Mouse (Mus musculus): ENCODE measurements around the gene Sap30. TPM values are rescaled to one million over a fixed set of nuclear protein-coding genes. Genes with fewer than 3 reads are reported as not detected.
"Not testable (repeated sequence)": the region's sequence is repeated elsewhere in the genome, so short reads cannot be mapped to it uniquely, and the experiment has no call there.

Gene Sap30
- total RNA-seq, 2 experiments from 2014 or later, result 8.9 to 12.0 TPM

DNA sequence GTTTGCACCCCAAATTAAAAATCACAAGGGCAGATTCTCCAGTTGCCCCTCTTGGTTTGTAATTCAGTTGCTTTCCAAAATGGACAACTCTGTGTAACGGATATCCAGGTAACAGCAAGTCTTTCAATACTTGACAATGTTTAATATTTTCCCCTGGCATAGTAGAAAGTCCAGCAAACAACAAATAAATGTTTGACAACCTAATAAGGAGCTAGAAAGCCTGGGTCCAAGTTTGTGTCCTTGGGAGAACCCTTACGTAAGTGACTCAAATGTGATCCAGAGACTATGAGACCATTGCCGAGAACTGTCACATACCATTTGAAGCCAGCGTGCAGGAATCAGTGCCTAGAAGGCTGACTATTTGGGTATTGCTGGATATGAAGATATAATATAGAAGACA, 35.8 kb downstream of the Sap30 start:
- intact Hi-C loops (cut with DNase I), result no loop called here
- DNase-seq (ENCODE audit: low spot score in 2 of 2), result no peak

DNA sequence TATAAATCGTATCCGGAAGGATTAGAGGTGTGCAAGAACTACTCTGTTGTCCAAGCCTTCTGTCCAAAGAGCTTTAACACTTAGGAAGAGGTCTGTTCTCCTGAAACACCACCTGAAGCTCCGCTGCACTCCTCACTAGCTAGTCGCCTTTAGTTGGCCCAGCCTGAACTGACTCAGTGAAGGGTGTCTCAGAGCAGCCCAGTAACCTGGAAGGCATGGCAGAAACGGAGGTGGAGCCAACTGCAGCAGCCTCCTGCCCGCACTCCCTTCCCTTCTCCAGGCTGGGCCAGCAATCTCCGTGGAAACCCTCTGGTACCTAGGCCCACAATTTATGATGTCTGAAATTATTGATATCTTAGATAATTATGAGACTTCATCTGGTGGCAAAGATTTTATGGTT, 36.9 kb downstream of the Sap30 start:
- intact Hi-C loops (cut with DNase I), result no loop called here
- no peak for DNase-seq (ENCODE audit: low spot score in 2 of 2)

DNA sequence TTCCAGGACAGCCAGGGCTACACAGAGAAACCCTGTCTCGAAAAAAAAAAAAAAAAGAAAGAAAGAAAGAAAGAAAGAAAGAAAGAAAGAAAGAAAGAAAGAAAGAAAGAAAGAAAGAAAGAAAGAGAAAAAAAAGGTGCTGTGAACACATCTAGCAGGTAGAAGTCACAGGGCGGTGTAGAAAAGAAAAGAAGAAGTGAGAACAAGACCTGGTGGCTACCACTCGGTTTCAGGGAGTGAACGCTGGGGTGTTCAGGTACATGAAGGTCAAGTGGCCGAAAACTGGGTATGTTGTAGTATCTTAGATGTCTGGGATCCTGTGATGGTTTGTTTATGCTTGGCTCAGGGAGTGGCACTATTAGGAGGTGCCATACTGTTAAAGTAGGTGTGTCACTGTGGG, 41.8 kb downstream of the Sap30 start:
- intact Hi-C loops (cut with DNase I); DNase-seq (ENCODE audit: low spot score in 2 of 2): not testable (repeated sequence)

DNA sequence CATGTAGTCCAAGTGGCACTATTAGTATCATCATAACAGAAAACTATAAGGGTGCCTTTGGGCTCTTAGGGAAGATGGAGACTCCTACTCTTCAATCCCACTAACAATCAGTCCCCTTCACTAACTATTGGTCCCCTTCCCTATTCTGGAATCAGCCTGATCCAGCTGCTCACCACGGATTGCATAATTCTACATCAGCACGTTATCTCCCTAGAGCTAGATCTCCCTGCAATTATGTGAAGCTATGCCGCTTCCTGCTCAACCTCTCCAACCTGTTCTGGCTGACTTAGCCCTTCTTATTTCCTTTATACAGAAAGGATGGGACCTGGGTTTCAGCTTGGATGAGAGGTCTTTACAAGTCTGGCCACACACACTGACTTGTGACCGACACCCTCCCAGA, 44.4 kb downstream of the Sap30 start:
- intact Hi-C loops (cut with DNase I), result no loop called here
- DNase-seq (ENCODE audit: low spot score in 2 of 2), result no peak

DNA sequence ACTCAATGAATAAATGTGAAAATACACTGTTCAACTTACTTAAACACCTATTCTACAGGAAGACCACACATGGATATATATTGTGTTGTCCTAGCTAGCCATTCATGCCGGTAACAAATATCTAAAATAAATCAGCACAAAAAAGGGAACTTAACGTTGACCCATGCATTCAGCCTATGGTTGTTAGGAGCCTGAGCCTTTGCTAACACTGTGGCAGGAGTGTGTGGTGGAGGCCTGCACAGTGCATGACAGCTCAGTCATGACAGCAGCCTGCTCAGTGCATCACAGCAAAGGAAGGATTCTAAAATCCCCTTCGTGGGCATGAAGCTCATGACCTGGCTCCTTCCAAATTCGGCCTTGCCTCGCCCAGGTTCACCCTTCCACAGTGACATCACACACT, 46.1 kb downstream of the Sap30 start:
- no peak for DNase-seq (ENCODE audit: low spot score in 2 of 2)
- intact Hi-C loops (cut with DNase I), result no loop called here

DNA sequence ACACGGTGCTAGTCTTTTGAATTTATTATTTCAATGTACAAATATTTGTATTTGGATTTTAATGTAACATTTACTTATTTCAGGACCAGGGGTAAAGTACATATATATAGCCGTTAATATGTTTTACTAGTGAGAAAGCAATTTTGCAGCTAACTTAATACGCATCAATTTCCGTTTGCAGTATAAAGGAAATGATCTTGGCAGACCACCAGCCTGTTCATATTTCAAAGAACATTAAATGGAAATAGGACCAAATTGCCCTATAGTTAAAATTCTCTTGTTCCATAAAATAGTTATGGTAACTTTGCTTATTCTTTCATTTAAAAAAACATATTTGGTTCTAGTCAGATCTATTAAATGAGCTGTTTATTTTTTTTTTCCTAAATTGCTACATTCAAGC, 46.5 kb downstream of the Sap30 start:
- intact Hi-C loops (cut with DNase I), result no loop called here
- DNase-seq (ENCODE audit: low spot score in 2 of 2), result no peak

DNA sequence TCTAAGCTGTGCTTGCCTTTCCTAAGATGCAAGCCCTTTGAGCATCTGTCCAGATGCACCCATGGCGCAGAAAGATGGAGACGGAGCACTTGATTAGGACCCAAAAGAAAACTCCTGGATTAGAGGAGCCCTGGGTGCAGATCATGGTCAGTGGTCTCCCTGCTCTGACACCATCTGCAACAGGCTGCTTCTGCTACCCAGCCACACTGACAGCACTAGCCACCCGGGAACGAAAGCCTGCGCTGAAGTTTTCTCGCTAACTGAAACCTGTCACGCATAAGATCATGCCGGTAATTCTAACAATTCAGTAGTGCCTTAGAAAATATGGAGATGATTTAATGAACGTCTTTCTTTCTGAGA, 51.2 kb downstream of the Sap30 start:
- no peak for DNase-seq (ENCODE audit: low spot score in 2 of 2)
- intact Hi-C loops (cut with DNase I), result loop anchor here (5.0 kb wide), 1 partner anchor 51 kb away; the partner anchor contains the start of gene Sap30

DNA sequence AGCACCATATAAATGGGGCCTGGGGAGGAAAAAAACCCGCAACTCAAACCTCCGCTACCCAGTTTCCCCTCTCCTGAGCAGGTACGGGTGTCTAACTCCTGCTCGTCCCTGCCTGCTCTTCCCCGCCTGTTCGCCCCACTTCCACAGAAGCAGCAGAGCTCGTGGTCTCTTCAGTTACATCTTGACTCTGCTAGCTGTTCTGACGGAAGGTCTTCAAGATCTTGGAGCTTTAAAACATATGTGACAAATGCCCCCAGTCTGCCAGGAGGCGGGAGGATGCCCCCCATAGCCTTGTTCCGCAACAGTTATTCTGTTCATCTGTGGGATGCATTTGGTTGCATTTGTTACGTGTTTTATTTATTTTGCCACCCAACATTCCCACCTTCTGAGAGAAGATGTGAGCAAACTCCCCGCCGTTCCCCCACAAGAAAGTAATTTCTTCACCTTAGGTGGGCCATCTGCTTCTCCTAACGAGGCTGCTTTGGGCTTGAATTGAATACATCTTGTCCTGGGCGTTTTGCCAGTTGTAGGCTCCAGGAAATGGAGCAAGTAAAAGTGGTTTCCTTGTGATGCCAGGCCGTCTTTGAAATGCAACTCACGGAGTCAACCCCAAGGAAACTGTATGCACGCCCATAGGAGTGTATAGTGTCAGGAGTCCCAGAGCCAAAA, 51.8 kb downstream of the Sap30 start:
- DNase-seq (ENCODE audit: low spot score in 2 of 2), result peak; percentile 70 to 74
- intact Hi-C loops (cut with DNase I), result loop anchor here (5.0 kb wide), 1 partner anchor 51 kb away; the partner anchor contains the start of gene Sap30

DNA sequence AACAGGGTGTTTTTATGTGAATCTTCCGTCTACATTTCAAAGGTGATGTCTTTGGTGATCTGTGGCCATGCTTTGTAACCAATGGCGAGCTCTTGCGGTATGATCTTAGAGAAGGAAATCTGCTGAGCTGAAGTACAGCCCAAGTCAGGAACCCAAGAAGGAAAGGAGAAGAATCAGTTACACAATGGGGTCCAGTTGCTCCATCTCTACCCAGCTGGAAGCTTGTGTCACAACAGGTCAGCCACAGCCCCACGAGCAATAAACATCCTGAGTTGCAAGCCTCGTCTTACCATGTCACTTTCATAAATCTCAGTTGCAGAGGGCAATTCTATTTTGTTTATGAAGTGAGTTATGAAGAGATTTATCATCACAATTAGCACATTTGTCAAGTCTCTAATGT, 54.9 kb downstream of the Sap30 start:
- no peak for DNase-seq (ENCODE audit: low spot score in 2 of 2)
- intact Hi-C loops (cut with DNase I), result no loop called here

Other genes with a start within 250 kb of the Sap30 start
- not detected for gene Hand2, start 166.9 kb downstream of the Sap30 start, total RNA-seq (2021)
- gene Scrg1, start 31.9 kb downstream of the Sap30 start, total RNA-seq (2021), result 10 to 100 TPM; 44.0 to 48.8 TPM
- gene Hmgb2, start 24.0 kb upstream of the Sap30 start, total RNA-seq (2021), result 1 to 10 TPM; 4.3 to 6.7 TPM
- 1 to 10 TPM; 7.5 to 9.8 TPM for gene Galnt7, start 165.2 kb upstream of the Sap30 start, total RNA-seq (2021)